Mouse (Mus musculus) c-Kit-negative CD71-positive TER-119-positive erythroid progenitor cells, embryonic 14.5 days (primary cell): ENCODE results near the gene Phospho1.

ENCODE experiments used
- DNase-seq: peaks from one replicate; pipeline ENCODE4 v3.0.0-alpha.2; 2013; ENCODE audit warnings: low read depth, low spot score

The Phospho1 gene

DNA sequence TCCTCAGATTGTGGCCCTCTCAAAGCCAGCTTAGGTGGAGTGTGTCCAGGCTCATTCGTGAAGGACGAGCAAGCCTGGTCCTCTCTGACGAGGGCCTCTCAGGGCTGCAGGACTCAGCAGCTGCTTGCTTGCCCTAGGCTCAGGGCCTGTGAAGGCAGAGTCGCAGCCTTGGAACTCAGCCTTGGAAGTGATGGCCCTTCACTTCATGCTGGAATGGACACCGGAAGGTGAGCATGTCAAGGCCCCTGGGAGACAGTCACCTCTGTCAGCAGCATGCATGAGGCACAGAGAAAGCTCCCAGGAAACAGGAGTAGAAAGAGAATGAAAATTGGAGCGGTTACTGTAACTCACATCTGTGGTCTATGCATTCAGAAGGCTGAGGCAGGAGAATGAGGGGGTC is 12.6 kb upstream of the Phospho1 start:
- DNase-seq, result no peak

DNA sequence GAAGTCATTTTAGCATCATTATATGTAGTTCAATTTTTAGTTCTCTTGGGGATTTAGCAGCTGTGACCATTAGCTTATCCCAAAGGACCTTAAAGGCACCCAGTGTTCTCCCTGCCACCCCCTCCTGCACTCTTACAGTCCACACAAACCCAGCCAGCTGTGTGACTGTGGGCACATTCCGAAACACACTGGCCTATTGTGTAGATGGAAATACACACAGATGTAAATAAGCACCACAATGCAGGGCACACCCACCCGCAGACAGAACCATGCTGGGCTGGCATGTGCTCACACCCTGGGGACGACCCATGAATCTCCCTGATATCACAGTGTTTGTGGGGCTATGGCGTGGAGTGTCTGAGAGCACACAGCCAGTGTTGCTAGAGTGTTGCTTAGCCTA is 12.1 kb upstream of the Phospho1 start:
- no peak for DNase-seq

DNA sequence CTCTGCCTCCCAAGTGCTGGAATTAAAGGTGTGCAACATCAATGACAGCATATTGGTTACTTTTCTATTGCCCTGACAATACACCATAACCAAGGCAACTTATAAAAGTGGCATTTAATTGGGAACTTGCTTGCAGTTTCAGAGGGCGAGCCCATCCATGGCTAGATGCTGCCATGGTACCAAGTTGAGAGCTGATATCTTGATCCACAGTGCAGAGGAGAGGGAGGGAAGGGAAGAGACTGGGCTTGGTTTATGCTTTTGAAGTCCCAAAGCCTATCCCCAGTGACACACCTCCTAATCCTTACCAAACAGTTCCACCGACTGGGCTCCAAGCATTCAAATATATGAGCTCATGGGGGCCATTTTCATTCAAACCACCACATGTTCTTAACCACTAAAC is 10.2 kb upstream of the Phospho1 start:
- DNase-seq, result no peak

DNA sequence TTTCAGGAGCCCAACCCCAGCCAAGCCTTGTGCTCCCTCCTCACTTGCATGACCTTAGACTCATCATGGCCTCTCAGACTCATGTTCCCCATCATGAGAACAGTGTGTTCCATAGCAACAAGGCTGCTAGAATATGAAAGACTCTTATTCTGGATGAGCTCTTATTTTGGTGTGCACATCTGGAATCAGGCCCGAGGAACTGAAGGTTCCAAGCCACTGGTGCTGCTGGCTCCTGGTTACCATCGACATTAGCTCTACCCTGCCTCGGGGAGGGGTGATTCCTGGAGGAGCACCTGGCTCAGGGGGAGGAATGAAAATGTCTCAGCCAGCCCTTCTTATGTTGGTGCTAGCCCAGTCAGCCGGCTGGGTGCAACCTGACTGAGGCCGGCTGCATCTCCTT is 9.4 kb upstream of the Phospho1 start:
- DNase-seq, result no peak

DNA sequence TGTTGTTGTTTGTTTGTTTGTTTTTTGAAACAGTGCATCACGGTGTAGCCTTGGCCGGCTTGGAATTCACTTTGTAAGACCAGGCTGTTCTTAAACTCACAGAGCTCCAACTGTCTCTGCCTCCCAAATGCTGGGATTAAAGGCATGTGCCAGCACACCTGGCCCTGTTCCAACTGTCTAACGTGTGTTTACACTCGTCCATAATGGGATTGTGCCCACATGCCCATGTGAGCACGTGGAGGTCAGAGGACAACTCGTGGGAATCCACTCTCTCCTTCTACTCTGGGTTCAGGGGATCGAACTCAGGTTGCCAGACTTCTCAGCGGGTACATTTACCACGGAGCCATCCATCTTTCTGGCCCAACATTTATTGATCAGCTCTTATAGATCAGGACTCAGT is 8.9 kb upstream of the Phospho1 start:
- DNase-seq, result no peak

DNA sequence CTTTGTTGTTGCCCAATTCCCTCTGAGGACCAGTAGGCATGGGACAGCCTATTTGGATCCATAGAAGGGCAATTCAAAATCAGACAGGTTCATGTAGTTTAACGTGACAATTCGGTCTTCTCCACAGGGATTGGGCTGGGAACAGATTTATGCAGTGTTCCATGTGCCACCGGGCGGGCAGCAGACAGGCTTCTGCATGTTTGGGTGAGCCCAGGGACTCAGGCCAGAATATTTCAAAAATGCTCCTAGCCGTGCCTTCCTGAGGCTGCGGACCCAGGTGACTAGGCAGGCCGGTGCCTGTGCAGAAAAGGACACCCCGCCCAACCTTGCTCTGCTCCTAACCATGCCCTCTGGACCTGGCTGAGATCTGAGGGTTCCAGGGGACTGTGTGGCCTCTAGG is 5.2 kb upstream of the Phospho1 start:
- DNase-seq, result no peak

DNA sequence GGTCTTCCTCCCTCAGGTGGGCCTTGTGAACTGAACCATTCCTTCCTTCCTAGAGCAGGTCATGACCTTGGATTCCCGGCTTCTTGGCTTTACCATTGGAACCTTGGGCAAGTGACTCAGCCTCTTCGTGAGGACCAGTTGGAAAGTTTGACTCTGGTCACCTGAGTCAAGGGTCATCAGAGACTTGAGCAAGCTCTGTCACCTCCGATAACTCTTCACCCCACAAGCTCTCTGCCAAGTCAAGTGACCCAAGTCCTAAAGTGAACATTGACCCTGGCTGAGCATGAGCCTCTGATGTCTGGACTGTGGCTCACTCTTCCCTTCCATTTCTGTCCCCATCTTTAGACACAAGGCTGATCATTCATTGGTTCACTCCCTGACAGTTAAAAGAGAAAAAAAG is 2.8 kb upstream of the Phospho1 start:
- no peak for DNase-seq

DNA sequence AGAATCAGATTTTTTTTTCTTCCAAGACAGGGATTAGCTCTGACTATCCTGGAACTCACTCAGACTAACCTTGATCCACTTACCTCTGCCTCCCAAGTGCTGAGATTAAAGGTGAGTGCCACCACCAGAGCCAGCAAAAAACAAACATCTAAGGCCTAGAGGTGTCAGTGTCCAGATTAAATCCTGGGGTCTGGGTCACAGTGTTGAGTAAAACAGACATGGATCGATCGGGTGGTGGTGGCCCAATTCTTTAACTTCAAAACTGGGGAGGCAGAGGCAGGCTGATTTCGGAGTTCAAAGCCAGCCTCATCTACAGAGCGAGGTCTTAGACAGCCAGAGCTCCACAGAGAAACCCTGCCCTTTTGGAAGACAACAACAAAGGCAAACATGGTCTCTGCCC is 1.9 kb upstream of the Phospho1 start:
- no peak for DNase-seq

DNA sequence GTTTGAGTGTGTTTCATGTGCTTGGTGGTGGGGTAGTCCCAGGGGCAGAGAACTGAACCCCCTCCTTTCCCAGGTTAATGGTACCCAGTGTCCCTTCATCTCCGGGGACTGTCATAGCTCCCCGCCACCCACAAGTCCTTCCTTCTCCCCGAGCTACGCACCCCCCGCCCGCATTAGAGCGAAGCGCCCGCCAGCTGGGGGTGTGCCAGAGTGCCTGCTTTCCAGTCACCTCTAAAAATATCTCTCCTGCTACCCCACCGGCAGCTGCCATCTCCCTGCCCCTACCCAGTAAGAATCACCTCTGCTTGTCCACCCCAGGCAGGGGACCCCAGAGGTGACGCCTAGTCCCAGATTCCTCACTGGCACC is 561 bp downstream of the Phospho1 start:
- no peak for DNase-seq

DNA sequence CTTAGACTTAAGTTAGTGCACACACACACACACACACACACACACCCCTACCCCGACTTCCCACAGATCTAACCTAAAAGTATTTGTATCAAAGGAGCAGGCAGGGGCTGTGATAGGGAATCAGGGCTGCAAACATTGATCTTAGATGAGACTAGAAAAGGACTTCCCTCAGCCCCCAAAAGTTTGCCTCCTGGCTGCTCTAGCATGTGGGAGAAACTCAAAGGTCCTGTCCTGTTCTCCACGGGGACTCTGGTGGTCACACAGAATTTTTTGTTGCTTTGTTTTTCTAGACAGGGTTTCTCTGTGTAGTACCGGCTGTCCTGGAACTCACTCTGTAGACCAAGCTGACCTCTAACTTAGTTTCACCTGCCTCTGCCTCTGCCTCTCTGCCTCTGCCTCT is 1.3 kb downstream of the Phospho1 start:
- DNase-seq, result no peak

DNA sequence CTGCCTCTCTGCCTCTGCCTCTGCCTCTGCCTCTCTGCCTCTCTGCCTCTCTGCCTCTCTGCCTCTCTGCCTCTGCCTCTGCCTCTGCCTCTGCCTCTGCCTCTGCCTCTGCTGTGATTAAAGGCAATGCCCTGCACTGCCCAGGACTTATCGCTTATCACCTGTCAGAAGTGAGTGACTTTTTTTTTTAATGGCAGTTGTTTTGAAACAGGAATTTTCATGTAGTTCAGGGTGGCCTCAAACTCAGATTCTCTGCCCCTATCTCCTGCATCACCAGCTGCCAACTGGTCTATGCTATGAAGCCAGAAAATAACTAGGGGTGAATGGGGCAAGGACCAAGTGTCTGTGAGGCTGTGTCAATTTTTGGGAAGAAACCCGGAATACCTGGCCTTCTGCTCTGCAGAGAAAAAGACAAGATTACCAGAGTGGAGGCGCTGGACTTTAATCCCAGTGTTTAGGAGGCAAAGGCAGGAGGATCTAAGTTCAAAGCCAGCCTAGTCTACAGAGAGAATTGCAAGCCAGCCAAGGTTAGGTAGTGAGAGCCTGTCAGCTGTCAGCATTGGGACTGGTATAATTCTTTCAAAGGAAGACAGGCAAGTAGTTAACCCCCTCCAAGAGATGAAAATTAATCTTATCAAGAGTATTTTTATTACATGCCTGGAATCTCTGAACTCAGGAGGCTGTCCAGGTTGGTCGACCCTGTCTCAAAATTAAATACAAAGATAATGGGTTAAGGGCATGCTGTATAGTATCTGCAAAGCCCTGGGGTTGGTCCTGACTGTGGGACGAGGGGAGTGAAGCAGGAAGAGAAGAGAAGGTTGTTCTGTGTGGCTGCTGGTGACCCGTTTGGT is 2.2 kb downstream of the Phospho1 start:
- no peak for DNase-seq

DNA sequence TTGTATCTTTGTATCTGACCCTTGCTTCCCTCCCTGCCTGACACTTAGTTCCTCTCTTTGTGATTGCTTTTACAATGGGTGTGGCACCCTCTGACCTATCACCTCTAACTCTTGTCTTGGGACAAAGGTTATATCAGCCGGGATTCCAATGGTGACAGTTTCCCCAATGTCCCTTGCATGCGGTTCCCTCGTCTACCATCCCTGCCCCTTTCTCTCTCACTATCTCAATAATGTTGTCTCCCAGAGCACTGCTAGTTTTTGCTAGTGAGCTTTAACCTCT is 2.8 kb downstream of the Phospho1 start:
- no peak for DNase-seq

DNA sequence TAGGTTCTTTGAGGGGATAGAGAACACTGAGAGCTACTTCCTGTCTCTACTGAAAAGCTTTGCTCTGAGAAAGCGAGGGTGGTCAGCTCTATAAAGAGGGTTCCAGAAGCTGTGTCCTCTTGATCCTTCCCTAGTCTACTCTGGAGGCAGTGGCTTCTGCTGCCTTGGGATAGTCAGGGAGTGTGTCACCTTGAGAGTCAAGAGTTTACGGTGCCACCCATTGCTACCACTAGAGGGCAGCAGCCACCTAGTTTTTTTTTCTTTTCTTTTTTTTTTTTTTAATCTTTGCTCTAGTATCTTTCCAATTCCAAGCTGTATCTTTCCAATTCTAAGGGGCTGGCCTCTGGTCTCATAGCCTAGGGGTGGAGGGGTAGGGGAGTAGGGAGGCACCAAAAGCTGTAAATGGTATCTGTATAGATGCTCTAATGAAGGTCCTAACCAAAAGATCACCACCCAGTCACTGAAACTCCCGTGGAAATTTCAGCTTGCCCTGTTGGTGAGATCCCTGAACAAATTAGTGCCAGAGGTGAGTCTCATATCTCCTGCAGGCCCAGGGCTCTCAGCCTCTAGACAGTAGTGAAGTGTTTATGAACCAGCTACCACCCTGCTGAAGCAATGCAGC is 3.3 kb downstream of the Phospho1 start:
- peak; percentile 73 for DNase-seq

DNA sequence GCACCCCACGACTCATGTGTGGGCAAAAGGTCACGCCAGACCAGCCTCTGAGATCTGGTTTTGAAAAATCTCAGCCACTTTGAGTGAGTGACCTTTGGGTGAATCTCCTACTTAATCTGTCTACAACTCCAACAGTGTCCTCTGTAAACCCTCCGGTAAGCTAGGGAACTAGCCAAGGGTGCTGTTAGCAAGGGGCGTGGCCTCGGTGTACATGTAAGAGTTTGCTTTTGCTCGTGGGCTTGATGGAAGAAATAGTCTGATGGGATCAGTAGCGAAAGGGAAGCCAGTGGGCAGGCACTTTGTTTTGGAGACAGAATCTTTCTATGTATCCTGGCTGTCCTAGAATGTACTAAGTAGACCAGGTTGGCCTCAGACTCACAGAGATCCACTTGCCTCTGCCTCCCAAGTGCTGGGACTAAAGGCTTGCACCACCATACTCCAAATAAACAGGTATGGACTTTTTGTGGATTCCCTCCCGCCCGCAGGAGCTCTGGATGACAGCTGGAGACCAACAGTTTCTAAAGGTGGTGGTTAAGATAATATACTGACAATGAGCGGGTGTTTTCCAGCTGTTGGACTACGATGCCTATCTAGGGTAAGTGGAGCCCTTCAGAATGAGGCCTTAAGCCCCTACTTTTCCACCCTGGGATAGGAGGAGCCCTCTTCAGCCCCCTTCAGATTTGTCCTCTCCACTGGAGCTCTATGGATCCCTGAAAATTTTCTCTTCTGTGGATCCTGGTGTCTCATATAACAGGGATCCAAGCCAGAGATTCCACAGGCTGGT is 4.1 kb downstream of the Phospho1 start:
- DNase-seq, result no peak

DNA sequence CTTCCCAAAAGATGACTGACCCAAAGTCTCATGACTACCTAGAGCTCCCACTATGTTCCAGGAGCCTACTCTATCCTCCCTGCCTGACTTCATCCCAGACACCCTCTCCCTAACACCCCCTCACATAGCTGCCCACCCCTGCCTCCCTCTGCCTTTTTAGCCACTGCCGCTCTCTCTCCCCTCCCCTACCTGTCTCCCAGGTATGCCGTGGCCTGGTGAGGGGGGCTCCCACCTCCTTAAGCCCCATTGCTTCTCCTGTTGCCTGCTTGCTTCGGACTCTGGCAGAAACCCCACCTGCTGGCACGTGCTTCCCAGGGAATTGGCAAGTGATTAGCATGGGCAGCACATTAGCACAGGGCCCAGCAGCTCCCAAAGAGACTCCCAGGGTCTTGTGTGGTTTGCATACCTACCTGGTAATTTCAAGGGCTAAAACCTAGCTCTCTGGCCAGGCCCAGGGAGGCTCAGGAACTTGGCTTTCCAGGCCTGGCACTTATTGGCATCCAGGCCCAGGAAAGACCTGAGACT is 5.3 kb downstream of the Phospho1 start:
- no peak for DNase-seq

DNA sequence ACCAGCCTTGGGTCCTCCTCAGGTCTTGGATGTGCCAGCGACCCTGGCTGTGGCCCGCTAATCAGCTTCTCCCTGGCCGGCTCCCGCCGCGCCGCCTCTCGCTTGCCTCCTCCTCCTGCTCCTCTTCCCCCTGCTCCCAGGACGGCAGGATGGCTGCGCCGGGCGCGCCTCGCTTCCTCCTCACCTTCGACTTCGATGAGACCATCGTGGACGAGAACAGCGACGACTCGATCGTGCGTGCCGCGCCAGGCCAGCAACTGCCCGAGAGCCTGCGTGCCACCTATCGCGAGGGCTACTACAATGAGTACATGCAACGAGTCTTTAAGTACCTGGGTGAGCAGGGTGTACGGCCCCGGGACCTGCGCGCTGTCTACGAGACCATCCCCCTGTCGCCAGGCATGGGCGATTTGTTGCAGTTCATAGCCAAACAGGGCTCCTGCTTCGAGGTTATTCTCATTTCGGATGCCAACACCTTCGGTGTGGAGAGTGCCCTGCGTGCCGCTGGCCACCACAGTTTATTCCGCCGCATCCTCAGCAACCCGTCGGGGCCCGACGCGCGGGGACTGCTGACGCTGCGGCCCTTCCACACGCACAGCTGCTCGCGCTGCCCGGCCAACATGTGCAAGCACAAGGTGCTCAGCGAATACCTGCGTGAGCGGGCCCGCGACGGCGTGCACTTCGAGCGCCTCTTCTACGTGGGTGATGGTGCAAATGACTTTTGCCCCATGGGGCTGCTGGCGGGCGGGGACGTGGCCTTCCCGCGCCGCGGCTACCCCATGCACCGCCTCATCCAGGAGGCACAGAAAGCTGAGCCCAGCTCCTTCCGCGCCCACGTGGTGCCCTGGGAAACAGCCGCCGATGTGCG is 6.3 kb downstream of the Phospho1 start:
- no peak for DNase-seq

DNA sequence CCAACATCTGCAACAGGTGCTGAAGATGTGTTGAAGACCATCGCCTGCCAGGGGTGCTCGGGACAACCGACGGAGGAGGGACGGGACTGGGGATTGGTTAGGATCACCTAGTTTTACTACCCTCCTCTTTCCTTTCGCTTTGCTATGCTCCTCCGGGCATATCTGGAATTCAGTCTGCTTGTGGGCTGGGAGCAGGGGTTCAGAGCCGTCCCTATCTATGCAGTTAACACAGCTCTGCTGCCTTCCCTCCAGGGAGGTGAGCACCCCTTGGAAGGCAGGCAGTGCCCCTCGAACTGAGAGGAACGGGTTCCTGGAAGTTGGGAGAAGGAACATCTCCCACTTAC is 6.9 kb downstream of the Phospho1 start:
- DNase-seq, result no peak

DNA sequence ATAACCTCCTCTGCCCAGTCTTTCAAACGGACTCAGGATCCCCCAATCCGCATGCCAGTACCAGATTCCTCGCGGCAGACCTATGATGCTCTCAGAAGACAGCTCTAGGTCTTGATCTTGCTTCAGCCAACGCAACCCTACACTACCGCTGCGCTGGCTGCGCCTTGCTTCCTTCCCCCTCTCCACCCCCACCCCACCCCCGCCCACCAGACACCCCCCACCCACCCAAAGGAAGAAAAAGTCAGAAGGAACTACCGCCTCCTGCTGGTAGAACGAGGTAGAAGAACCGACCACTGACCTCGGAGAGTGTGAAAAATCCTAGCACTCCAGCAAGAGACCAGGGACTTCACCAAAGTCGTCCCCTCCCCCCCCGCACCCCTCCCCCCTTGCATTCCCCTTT is 7.3 kb downstream of the Phospho1 start:
- DNase-seq, result no peak

DNA sequence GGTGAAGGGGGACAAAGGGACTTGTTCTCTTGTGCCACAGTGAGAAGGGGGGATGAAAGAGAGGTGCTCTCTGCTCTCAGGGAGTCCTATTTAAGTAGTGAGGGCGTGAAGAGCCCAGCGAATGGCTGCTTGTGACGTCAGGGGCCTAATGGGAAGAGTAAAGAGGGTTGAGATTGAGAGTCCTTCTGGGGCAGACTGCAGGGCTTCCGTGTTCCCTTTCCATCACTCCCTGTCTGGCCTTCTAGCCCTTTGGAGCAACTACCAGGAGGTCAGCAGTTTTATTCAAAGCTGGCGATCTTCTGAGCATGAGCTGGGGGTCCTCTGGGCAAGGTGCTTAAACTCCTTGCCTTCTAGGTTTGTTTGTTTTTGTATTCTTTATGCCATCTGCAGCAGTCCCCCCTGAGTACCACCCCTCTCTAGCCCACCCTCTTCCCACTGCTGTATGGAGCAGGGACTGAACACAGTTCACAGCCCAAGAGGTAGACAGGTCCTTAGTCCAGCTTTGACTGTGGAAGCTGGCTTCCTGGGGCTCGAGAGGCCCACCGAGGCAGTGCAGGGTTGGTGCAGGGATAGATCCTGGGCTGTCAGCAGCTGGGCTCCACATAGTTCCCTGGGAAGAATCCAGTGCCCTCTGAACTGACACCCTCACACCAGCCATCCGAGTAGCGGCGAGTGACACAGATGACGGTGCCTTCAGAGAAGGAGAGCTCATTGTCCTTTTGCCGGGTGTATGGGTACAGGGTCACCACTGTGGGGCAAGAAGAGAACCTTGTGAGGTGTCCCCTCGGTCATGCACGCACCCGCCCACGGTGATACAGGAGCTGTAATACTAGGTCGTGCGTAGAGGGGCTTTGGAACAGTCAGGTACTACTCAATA is 8.1 kb downstream of the Phospho1 start:
- no peak for DNase-seq

DNA sequence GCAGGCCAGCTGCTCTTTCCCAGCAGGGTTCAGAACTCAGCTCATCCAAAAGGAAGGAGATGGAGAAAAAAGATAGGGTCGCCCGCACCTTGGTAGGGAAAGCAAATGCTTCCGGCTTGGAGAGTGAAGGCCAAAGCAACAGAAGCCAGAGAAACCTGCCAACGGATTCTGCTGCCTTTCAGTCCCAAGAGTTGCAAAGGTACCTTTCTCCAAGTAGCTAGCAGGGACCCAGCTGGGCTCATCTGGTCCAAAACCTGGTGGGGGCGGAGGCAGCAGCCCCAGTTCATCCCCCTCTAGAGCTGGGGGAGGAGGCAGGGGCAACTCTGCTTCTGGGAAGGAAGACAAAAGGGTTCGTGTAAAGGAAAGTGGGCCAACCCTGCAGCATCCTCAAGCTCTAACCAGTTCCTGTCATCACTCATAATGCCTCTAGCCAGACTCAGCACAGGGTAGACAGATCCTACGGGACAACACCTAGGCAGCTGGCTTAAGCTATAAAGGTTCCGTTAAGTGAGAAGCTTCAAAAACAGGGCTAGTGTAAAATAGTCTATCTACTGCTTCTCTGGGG is 8.8 kb downstream of the Phospho1 start:
- no peak for DNase-seq
